Mouse (Mus musculus) hindbrain, embryonic 16.5 days (tissue): Measurements from ENCODE around the gene B3gnt8. TPM values are rescaled to one million over a fixed set of nuclear protein-coding genes. Genes with fewer than 3 reads are reported as not detected.

Source experiments
- ATAC-seq: fragments of 200-750 bp; cut with Nextera tagmentation; 2 replicates; pipeline ENCODE4 v1.8.0; 2017; ENCODE audit warnings: moderate TSS enrichment, moderate library complexity
- H3K27ac ChIP-seq: fragments of 300-500 bp; sonication (generic); 2 replicates; pipeline ENCODE4 v1.5.1; 2014; ENCODE audit warnings: low read depth, mild to moderate bottlenecking, control low read depth, low read length, moderate library complexity
- H3K27me3 ChIP-seq: fragments of 300-500 bp; sonication (generic); replicated peaks from 2 replicates; pipeline ENCODE4 v1.6.1; 2014; ENCODE audit warnings: low read length; ENCODE audit not compliant: control insufficient read depth, insufficient read depth
- H3K36me3 ChIP-seq: fragments of 300-500 bp; sonication (generic); 2 replicates; pipeline ENCODE4 v1.6.1; 2014; ENCODE audit warnings: mild to moderate bottlenecking, low read length, moderate library complexity, mixed read lengths; ENCODE audit not compliant: control insufficient read depth, insufficient read depth
- H3K4me1 ChIP-seq: fragments of 300-500 bp; sonication (generic); 2 replicates; pipeline ENCODE4 v1.6.1; 2014; ENCODE audit warnings: low read depth, low read length; ENCODE audit not compliant: control insufficient read depth, insufficient read depth
- H3K4me2 ChIP-seq: fragments of 300-500 bp; sonication (generic); 2 replicates; pipeline ENCODE4 v1.6.1; 2014; ENCODE audit warnings: mild to moderate bottlenecking, low read length, control low read depth, moderate library complexity
- H3K4me3 ChIP-seq: fragments of 300-500 bp; sonication (generic); 2 replicates; pipeline ENCODE4 v1.5.1; 2014; ENCODE audit warnings: mild to moderate bottlenecking, low read length, control low read depth, moderate library complexity
- H3K9ac ChIP-seq: fragments of 300-500 bp; sonication (generic); 2 replicates; pipeline ENCODE4 v1.6.1; 2014; ENCODE audit warnings: low read depth, mild to moderate bottlenecking, control low read depth, low read length, moderate library complexity
- H3K9me3 ChIP-seq: fragments of 300-500 bp; sonication (generic); 2 replicates; pipeline ENCODE4 v1.6.1; 2014; ENCODE audit warnings: mild to moderate bottlenecking, low read length, moderate library complexity; ENCODE audit not compliant: control insufficient read depth
- WGBS: fragments of 180-500 bp; shearing (Covaris S2); extraction: QIAGEN DNeasy Blood & Tissue Kit; methylation state at CpG from one replicate; pipeline ENCODE4 v1.1.7; 2014; 5-methylcytosine and 5-hydroxymethylcytosine counted together
- polyA plus RNA-seq: library from polyadenylated mRNA; unstranded; fragments of >200 nt; fragmentation: Nextera tagmentation; extraction: Ambion mirVana; gene quantifications from 2 replicates; pipeline ENCODE4 v1.2.1, GENCODE M21; 2015

B3gnt8 gene
- polyA plus RNA-seq, 1 experiment from 2014 or later, result 0.89 TPM

DNA sequence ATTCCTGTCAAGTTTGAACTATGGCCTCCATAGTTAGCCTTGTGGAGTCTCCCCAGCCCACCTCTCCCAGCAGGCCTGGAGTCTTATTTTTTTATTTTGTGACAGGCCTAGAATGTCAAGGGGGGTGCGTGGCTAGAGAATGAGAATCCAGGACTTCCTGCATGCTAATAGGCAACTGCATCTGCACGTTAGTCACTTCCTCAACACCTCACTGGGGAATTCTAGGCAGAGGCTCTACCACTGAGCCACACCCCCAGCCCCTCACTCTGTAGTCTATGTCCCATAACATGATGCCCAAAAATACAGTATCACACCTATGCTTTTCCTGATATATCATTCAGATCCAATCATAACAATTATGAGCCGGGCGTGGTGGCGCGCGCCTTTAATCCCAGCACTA lies 50.6 kb downstream of the B3gnt8 start:
- no peak overlapping the region for H3K4me2 ChIP-seq
- H3K36me3 ChIP-seq, result no peaks in the 10 kb centered on the region
- no peak for ATAC-seq
- no peak overlapping the region for H3K4me3 ChIP-seq
- H3K9ac ChIP-seq, result no peak overlapping the region
- H3K9me3 ChIP-seq, result no peaks in the 10 kb centered on the region
- WGBS, result 85% methylated on average over 7 of the region's 7 CpGs
- peak overlapping the region; percentile 65 for H3K27ac ChIP-seq
- peaks cover 13% of the 10 kb centered on the region for H3K4me1 ChIP-seq
- peaks cover 9% of the 10 kb centered on the region for H3K27me3 ChIP-seq

DNA sequence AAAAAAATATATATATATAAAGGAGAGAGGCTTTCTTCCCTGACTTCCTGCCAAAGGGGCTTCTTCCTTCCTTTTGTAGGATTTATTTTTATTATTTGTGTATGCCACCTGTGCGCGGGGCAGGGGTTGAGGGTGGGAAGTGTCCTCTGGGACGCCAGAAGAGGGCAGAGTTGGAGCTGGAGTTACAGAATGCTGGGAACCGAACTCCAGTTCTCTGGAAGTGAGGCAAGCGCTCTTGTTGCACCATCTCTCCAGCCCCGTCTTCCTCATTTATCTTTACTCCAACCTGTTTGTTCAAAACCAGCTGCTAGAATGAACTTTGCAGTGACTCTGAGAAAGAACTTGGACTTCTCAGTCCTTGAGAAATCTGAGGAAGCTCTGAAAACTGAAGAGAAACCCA lies 53.5 kb downstream of the B3gnt8 start:
- peak overlapping the region; percentile 59 for H3K4me2 ChIP-seq
- peak overlapping the region; percentile 77 for H3K9ac ChIP-seq
- H3K4me3 ChIP-seq, result peak overlapping the region; percentile 77
- H3K27me3 ChIP-seq, result peaks cover 2% of the 10 kb centered on the region; the same call in 1 of the 2 replicates
- ATAC-seq, result no peak
- no peaks in the 10 kb centered on the region for H3K9me3 ChIP-seq
- peak overlapping the region; percentile 98 for H3K27ac ChIP-seq
- H3K4me1 ChIP-seq, result peaks cover 16% of the 10 kb centered on the region
- peaks cover 2% of the 10 kb centered on the region; the same call in 1 of the 2 replicates for H3K36me3 ChIP-seq
- WGBS, result 7% methylated on average over 6 of the region's 6 CpGs

DNA sequence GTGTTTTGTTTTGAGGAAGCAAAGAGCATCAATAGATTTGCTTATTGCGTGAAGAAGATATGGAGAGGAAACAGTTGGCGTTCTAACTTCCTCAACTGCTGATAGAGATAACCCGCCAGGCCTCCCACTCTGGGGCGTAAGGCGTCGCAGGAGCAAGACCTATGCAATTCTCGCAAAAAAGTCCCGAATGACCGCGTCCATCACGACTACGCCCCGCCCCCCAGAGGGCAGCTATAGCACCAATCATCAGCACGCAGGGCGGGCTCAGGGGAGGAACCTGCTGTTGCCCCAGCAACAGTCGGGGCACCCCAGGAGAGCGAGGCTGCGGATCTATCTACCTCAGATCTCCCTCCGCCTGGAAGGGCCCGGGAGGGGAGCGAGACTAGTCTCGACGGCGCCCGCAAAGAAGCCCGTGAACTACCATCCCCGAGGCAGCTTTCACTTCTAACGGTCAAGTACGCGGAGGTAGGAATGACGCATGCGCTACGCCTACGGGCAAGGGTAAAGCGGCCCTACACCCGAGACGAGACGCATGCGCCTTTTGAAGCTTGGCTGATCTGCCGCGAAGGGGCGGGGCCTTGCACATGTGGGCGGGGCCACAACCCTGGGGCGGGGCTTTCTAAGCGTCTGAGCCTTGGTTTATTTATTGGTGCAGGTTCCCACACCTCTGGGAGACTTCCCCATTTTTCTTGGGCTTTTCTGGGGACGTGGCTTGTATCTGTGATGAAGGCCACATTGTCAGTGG lies 54.2 kb downstream of the B3gnt8 start, which contains the start of gene B9d2:
Gene B9d2 (plus strand): TSS at position 267 of the 745 bp plus-strand sequence.
- Histone ChIP-seq H3K27me3 (peaks cover 7% of the 10 kb centered on the region), H3K36me3 (peaks cover 2% of the 10 kb centered on the region; the same call in 1 of the 2 replicates), H3K4me2 (peak within 1 kb of the TSS; percentile 59), H3K9ac (peak within 1 kb of the TSS; percentile 77), H3K9me3 (no peaks in the 10 kb centered on the region), H3K27ac (peak within 1 kb of the TSS; percentile 98), H3K4me1 (peaks cover 16% of the 10 kb centered on the region), H3K4me3 (peak within 1 kb of the TSS; percentile 77)
- WGBS, result under 1% methylated on average over 46 of the region's 46 CpGs
- ATAC-seq, result peak; percentile 94

DNA sequence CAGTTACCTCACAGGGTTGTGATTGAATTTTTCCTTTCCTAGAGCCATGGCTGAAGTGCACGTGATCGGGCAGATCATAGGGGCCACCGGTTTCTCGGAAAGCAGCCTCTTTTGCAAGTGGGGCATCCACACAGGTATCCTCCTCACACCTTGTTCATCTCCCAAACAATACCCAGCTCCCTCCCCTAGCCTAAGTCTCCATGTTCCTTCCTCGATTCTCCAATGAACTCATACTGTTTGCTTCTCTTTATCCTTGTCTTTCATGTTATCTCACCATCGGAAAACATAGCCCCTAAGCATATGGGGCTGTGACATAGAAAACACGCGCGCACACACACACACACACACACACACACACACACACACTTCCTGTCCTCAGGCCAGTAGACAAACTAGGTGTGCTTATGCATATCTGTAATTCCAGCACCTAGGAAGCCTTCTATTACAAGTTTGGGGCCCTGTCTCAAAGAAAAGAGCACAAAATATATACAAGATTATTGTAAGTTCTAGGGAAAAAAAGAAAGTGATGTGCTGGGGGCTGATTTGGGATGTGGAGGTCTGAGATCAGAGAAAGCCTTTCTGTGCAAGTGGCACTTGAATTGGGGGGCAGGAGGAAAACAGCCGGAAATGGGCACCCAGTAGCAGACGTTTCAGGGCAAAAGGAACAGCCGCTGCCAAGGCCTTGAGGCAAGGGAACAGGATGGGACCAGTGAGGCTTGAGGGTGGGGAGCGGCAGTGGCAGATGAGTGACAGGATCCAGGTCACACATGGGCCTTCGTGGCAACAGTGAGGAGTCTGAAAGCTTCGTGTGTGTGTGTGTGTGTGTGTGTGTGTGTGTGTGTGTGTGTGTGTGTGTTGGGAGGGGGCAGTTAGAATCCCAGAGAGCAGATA lies 55.1 kb downstream of the B3gnt8 start:
- H3K4me1 ChIP-seq, result peaks cover 12% of the 10 kb centered on the region
- peak overlapping the region; percentile 77 for H3K4me3 ChIP-seq
- peaks cover 2% of the 10 kb centered on the region; the same call in 1 of the 2 replicates for H3K36me3 ChIP-seq
- H3K27ac ChIP-seq, result peak overlapping the region; percentile 98
- H3K27me3 ChIP-seq, result peaks cover 16% of the 10 kb centered on the region
- H3K9me3 ChIP-seq, result no peaks in the 10 kb centered on the region
- no peak; the same call in 1 of the 2 replicates for ATAC-seq
- 55% methylated on average over 15 of the region's 15 CpGs for WGBS
- peak overlapping the region; percentile 59 for H3K4me2 ChIP-seq
- H3K9ac ChIP-seq, result peak overlapping the region; percentile 77

DNA sequence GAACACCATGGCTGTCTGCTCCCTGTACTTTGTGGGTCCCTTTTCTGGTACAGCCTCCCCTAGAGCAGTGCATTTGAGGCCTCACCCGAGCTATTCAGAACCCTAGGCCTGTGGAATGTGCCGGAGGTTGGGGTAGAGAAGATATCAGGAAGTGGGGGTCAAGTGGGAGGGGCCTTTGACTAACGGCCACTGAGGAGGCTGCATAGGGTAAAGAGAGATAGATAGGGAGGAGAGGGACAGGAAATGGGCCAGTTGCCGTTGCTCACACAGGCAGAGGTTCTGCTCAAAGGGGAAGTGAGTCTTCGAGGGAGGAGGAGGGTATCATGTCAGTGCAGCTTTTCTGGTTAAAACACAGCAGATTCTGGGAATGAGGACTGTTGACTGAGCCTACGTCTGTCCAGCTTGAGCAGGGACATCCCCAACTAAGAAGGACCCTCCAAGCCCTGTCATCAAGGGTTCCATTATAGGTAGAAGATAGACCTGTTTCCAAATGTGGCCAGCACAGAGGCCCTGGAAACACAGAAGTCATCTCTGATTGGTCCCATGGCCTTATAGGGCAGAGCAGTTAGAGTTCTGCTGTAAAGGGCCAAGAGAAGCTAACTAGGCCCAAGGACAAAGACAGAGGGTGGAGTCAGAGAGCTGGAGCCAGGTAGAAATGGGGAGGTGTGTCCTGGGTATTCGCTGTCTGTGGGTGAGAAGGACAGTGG lies 57.2 kb downstream of the B3gnt8 start:
- no peak for ATAC-seq
- Histone ChIP-seq H3K4me2 (no peak overlapping the region), H3K27ac (no peak overlapping the region), H3K9ac (no peak overlapping the region), H3K4me1 (peaks cover 33% of the 10 kb centered on the region), H3K36me3 (peaks cover 2% of the 10 kb centered on the region; the same call in 1 of the 2 replicates), H3K4me3 (no peak overlapping the region), H3K9me3 (no peaks in the 10 kb centered on the region), H3K27me3 (peaks cover 32% of the 10 kb centered on the region)
- WGBS, result 81% methylated on average over 7 of the region's 7 CpGs

DNA sequence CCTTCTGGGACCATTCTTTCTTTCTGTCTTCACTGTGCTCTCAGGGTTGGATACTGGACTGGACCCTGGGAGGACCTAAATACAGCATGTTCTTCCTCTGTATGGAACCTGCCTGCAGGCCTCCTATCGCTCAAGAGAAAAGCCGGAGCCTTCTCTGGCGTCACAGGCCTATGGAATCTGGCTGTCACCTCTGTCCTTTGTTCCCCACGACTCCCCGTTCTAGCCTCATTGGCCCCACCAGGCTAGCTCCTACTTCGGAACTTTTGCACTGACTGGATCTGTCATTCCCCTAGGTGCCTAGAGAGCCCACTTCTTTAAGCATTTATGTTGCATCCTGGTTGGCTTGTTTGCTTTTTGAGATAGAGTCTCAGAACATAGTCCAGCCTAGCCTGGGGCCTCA lies 58.2 kb downstream of the B3gnt8 start:
- no peak overlapping the region for H3K4me2 ChIP-seq
- no peak overlapping the region for H3K4me3 ChIP-seq
- no peak overlapping the region for H3K9ac ChIP-seq
- no peak for ATAC-seq
- WGBS, result 86% methylated on average over 6 of the region's 6 CpGs
- no peak overlapping the region for H3K27ac ChIP-seq
- peaks cover 33% of the 10 kb centered on the region for H3K27me3 ChIP-seq
- peaks cover 2% of the 10 kb centered on the region; the same call in 1 of the 2 replicates for H3K36me3 ChIP-seq
- peaks cover 40% of the 10 kb centered on the region for H3K4me1 ChIP-seq
- H3K9me3 ChIP-seq, result no peaks in the 10 kb centered on the region

Other genes with a start within 250 kb of the B3gnt8 start
- gene Lipe, start 227.9 kb upstream of the B3gnt8 start, polyA plus RNA-seq, result 12.4 TPM in 2 replicates
- 0.65 and 1.1 TPM in 2 replicates for gene Cxcl17, start 213.8 kb upstream of the B3gnt8 start, polyA plus RNA-seq
- gene Ceacam1, start 149.1 kb upstream of the B3gnt8 start, polyA plus RNA-seq, result 0.59 and 1.6 TPM in 2 replicates
- gene Ceacam2, start 86.8 kb upstream of the B3gnt8 start, polyA plus RNA-seq, result 0.05 and 0.16 TPM in 2 replicates
- not detected in 2 replicates for gene Erich4, start 10.8 kb upstream of the B3gnt8 start, polyA plus RNA-seq
- gene Dmac2, start 7.2 kb upstream of the B3gnt8 start, polyA plus RNA-seq, result 51.4 and 52.0 TPM in 2 replicates
- gene Bckdha, start 32.3 kb downstream of the B3gnt8 start, polyA plus RNA-seq, result 46.8 and 51.8 TPM in 2 replicates
- gene Exosc5, start 32.5 kb downstream of the B3gnt8 start, polyA plus RNA-seq, result 39.5 and 42.9 TPM in 2 replicates
- gene Tmem91, start 48.5 kb downstream of the B3gnt8 start, polyA plus RNA-seq, result 101 and 129 TPM in 2 replicates
- gene B9d2, start 54.1 kb downstream of the B3gnt8 start, polyA plus RNA-seq, result 48.4 and 49.8 TPM in 2 replicates
- gene Tgfb1, start 60.3 kb downstream of the B3gnt8 start, polyA plus RNA-seq, result 0.63 and 1.2 TPM in 2 replicates
- 29.3 and 40.1 TPM in 2 replicates for gene Ccdc97, start 92.4 kb downstream of the B3gnt8 start, polyA plus RNA-seq
- 32.3 and 37.6 TPM in 2 replicates for gene Hnrnpul1, start 128.1 kb downstream of the B3gnt8 start, polyA plus RNA-seq
- 18.1 and 25.5 TPM in 2 replicates for gene Axl, start 162.1 kb downstream of the B3gnt8 start, polyA plus RNA-seq
- 4.1 and 4.6 TPM in 2 replicates for gene Cyp2s1, start 190.3 kb downstream of the B3gnt8 start, polyA plus RNA-seq